Mouse (Mus musculus) kidney, postnatal 4 days (tissue): ENCODE results near the gene Lrrc3c.
A peak's percentile ranks its signal among the peaks of the same experiment; 100 is the strongest.
"Not testable (repeated sequence)": the region's sequence is repeated elsewhere in the genome, so short reads cannot be mapped to it uniquely, and the experiment has no call there.

Experiments
- DNase-seq, 2 experiments: peaks; one replicate each; pipeline ENCODE4 v3.0.0; 2021; ENCODE audit warnings: mixed read lengths in 2 of 2

Gene Lrrc3c

GRCm38 (mm10) chr11:98586087-98586891 lies 11.8 kb upstream of the Lrrc3c start:
- DNase-seq = peak in 1 of 2 experiments; percentile 13

GRCm38 (mm10) chr11:98586892-98587563 lies 11.1 kb upstream of the Lrrc3c start, which contains the start of gene Ormdl3:
Gene Ormdl3, minus strand, starts transcription at chr11:98587368.
- DNase-seq = peak; percentile 99 to 100

GRCm38 (mm10) chr11:98587684-98588546 lies 10.2 kb upstream of the Lrrc3c start:
- peak; percentile 81 to 86 for DNase-seq

GRCm38 (mm10) chr11:98588833-98589281 lies 9.2 kb upstream of the Lrrc3c start:
- no peak for DNase-seq

GRCm38 (mm10) chr11:98589306-98589705 lies 8.8 kb upstream of the Lrrc3c start:
- DNase-seq = no peak

GRCm38 (mm10) chr11:98590548-98591445 lies 7.3 kb upstream of the Lrrc3c start:
- DNase-seq = no peak

- no peak for DNase-seq
These were observed 3.1 kb upstream of the Lrrc3c start for GRCm38 (mm10) chr11:98595021-98595420.

GRCm38 (mm10) chr11:98595473-98595872 lies 2.6 kb upstream of the Lrrc3c start:
- no peak for DNase-seq

- no peak for DNase-seq
These were observed 2.1 kb upstream of the Lrrc3c start for GRCm38 (mm10) chr11:98595955-98596354.

- DNase-seq = peak; percentile 81 to 83
These were observed 728 bp upstream of the Lrrc3c start for GRCm38 (mm10) chr11:98597363-98597762.

GRCm38 (mm10) chr11:98598851-98599290 lies 780 bp downstream of the Lrrc3c start:
- no peak for DNase-seq

GRCm38 (mm10) chr11:98599291-98599690 lies 1.2 kb downstream of the Lrrc3c start:
- no peak for DNase-seq

GRCm38 (mm10) chr11:98602090-98602690 lies 4.1 kb downstream of the Lrrc3c start:
- peak; percentile 74 to 82 for DNase-seq

- DNase-seq = no peak
These were observed 5.9 kb downstream of the Lrrc3c start for GRCm38 (mm10) chr11:98603953-98604352.

- DNase-seq = not testable (repeated sequence)
These were observed 6.8 kb downstream of the Lrrc3c start for GRCm38 (mm10) chr11:98604911-98605310.

GRCm38 (mm10) chr11:98606763-98607162 lies 8.7 kb downstream of the Lrrc3c start:
- DNase-seq = peak in 1 of 2 experiments; percentile 54

GRCm38 (mm10) chr11:98620791-98621190 lies 22.7 kb downstream of the Lrrc3c start:
- DNase-seq = no peak

- DNase-seq = not testable (repeated sequence)
These were observed 25.9 kb downstream of the Lrrc3c start for GRCm38 (mm10) chr11:98623981-98624380.

GRCm38 (mm10) chr11:98624381-98624780 lies 26.3 kb downstream of the Lrrc3c start:
- DNase-seq = not testable (repeated sequence)

GRCm38 (mm10) chr11:98625611-98626410 lies 27.7 kb downstream of the Lrrc3c start, which contains the start of the genes Gm12355 and Gsdma3:
Gene Gm12355, minus strand, starts transcription at chr11:98625661.
Gene Gsdma3, plus strand, starts transcription at chr11:98626360.
- DNase-seq = no peak
